Mouse (Mus musculus) myocyte (in vitro differentiated cells): ENCODE measurements around the gene Zdhhc16.
A peak's percentile ranks its signal among the peaks of the same experiment; 100 is the strongest.

ENCODE experiments used
- POLR2A ChIP-seq: IDR thresholded peaks from one replicate; pipeline ENCODE4 v1.6.1; 2011; ENCODE audit warnings: low read depth, mild to moderate bottlenecking, control low read depth, moderate library complexity; ENCODE audit not compliant: insufficient read length
- TCF12 ChIP-seq: IDR thresholded peaks from one replicate; pipeline ENCODE4 v1.6.1; 2011; ENCODE audit warnings: mild to moderate bottlenecking, control low read depth; ENCODE audit not compliant: poor library complexity, insufficient read depth, severe bottlenecking

DNA sequence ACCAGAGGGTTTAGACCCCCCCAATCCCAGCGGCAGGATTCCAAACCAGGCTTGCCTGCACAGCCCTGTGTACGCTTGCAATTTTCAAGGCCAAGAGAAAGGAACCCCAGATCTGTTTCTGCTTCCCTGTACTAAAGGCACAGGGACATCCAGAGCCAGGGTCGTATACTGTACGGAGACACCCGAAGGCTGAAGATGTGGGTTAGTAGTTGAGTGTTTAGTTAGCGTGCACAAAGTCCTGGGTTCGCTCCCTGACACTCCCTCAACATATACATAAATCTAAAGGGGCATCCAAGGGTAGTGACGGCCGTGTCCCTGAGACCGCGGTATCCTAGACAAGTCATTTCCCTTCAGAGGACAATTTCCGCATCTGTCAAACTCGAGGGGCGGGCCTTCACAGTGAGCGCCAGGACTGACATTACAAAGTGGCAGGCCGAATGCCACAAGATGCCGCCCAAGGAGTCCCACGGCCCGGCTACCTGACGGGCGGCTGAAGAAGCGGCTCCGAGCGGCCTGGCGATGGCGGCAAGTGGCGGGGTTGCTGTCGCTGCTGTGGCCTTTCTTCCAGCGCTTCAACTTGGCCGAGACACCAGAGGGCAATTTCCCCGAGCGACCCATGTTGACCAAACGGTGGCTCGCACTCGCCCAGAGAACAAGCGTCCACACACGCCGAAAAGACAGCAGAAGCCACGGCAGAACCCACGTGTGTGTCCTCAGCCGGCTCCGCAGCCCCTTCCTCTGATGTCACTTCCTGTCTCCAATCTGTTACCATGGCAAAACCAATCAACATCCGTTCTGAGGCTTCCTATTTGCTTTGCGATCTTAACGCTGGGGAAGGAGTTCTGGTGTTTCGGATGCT lies 37.6 kb upstream of the Zdhhc16 start, which contains the start of gene Rrp12:
- TF ChIP-seq TCF12 (no peak), POLR2A (peak; percentile 73)
